Mouse (Mus musculus) bone marrow, adult 2 months (tissue): ENCODE results near the gene D430041D05Rik.

Source experiments
- CTCF ChIP-seq: fragments of 200-500 bp; IDR thresholded peaks from 2 replicates; pipeline ENCODE4 v1.5.1; 2011; ENCODE audit warnings: low read length, control low read depth; ENCODE audit not compliant: control insufficient read depth, insufficient read depth
- POLR2A ChIP-seq: fragments of 200-500 bp; IDR thresholded peaks from 2 replicates; pipeline ENCODE4 v1.6.1; 2011; ENCODE audit warnings: low read depth, mild to moderate bottlenecking, control low read depth, low read length, borderline replicate concordance; ENCODE audit not compliant: control insufficient read depth

DNA sequence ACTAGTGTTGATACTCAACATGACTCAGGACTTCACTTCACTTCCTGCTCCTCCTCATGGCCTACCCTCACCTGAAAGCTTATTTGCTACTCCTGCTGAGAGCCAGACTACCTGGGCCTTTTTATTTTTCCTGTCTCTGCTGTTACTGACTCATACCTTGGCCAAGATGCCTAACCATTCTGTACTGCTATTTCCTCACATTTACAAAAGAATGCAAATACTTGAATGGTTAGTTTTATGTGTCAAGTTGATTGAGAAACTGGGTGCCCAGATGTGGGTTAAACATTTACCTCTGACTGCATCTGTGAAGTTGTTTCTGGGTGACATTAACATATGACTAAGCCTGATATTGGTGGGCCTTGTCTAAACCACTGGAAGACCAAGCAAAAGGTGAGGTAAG, 56.7 kb downstream of the D430041D05Rik start:
- TF ChIP-seq CTCF (no peak), POLR2A (no peak)
